Mouse (Mus musculus) gastrocnemius, postnatal 4 days (tissue): ENCODE measurements around the gene Dlg5. TPM values are rescaled to one million over a fixed set of nuclear protein-coding genes. Genes with fewer than 3 reads are reported as not detected.

Experiments
- DNase-seq, 2 experiments: peaks; one replicate each; pipeline ENCODE4 v3.0.0; 2021 to 2022; ENCODE audit warnings: low spot score in 2 of 2, mixed read lengths in 2 of 2
- long read RNA-seq, 2 experiments: library from polyadenylated mRNA; stranded (forward); transcript quantifications; one replicate each; pipeline ENCODE4 v2.0.0; 2021
- total RNA-seq, 2 experiments: library from RNA; stranded (reverse); gene quantifications; 2 replicates each; pipeline ENCODE4 v1.2.3; 2021

Dlg5 gene
- total RNA-seq: 10 to 100 TPM; 27.4 to 28.8 TPM
- long read RNA-seq, experiment 1, full-length matches to known transcripts: 1 of 17 reads
- long read RNA-seq, experiment 1, partial matches to known transcripts: 11 of 17 reads
- long read RNA-seq, experiment 1, other reads (novel, unspliced or antisense): 5 of 17 reads
- long read RNA-seq, experiment 2, full-length matches to known transcripts: 2 of 17 reads
- long read RNA-seq, experiment 2, partial matches to known transcripts: 7 of 17 reads
- long read RNA-seq, experiment 2, other reads (novel, unspliced or antisense): 8 of 17 reads

DNA sequence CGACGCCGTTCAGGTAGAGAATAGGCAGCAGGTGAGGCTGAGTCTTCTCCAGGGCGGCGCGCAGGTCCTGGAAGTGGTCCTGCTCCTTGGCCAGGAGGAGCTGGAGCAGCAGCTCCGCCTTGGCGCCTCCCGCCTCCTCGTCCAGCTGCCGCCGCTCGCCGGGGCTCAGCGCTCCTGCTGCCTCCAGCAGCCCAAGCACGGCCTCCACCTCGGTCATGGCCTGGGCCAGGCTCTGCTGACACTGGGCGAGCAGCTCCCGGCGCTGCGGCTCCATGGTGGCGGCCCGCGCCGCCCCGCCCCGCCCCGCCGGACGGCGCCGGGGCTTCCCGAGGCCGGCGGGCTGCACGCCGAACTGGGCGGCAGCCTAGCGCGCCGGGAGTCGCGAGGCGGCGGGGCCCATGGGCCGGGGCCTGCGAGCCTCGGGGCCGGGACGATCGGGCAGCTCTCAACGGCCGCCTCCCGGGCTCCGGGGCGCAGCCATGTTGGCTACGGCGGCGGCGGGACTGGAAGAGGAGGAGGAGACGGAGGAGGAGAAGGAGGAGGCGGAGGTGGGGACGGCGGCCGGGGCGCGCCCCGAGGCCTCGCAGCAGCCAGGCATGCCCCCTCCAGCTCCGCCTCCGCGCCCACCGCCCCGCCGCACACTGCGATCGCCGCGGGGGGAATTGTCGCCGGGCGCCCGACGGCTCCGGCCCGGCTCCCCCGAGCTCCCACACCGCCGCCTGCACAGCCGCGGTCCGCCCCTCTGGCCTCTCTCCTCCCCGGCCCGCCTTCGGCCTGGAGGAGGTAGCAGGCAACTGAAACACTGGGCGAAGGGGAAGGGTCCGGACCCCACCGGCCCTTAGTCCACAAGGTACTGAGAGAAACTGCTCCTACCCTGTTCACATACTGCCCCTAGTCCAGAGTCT, at the start of gene Dlg5:
Dlg5 (minus strand) TSS at position 744 of the 905 bp plus-strand sequence.
- peak; percentile 58 to 69 for DNase-seq

DNA sequence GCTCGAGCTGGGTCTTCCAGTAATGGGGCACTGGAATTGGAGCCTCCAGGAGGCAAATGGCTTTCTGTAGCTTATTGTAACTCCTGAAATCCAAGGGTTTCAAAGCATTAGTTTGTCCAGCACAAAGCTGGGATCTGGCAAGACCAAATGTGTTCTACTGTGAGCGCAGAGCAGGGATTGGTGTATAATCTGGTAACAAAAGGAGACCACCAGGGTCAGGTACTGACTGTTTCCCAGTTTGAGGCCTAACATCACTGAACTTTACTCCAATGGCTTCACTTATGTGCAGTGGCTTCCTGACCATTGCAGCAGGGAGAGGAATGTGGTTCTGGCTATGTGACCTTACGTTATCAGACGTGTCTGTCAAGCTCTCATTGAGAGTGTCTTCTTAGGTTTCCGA, 47.9 kb upstream of the Dlg5 start:
- no peak for DNase-seq

DNA sequence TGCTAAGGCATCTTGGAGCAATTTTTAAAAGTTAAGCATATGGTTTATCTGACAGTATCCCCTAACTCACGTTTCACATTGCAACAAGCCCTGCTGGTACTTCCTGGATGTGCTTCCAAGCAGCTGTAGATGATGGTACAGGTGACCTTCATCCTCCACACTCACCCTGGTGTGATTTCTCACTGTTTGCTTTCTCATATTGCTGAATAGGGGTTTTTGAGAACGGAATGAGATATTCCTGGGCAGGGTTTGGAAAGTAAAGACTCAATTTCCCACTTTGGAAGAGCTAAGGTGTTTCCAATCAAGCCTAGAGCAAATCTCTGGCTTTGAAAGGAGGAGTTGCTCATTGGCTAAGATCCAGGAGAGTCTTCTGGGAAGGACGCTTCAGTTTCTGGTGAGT, 47.2 kb upstream of the Dlg5 start, which contains the start of gene E330034G19Rik:
E330034G19Rik (plus strand) TSS at position 301 of the 400 bp plus-strand sequence.
- peak in 1 of 2 experiments; percentile 3 for DNase-seq

DNA sequence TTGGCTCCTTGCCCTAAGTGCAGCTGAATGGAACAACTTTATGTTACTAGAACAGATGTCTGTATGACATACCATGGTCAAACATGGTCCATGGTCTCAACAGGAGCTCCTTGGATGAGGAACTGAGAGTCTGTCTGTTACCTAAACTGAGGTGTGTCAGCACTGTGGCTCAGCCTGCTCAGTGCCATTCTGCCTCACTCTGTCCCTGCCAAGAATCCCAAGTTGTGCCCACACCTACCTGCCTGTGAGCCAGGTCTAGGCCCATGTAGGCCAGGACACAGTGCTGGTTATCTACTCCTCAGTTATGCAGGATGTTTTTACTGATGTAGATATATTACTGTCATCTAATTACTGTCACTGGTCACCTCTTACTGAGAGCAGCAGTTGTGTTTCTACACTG, 45.0 kb upstream of the Dlg5 start:
- peak in 1 of 2 experiments; percentile 3 for DNase-seq

DNA sequence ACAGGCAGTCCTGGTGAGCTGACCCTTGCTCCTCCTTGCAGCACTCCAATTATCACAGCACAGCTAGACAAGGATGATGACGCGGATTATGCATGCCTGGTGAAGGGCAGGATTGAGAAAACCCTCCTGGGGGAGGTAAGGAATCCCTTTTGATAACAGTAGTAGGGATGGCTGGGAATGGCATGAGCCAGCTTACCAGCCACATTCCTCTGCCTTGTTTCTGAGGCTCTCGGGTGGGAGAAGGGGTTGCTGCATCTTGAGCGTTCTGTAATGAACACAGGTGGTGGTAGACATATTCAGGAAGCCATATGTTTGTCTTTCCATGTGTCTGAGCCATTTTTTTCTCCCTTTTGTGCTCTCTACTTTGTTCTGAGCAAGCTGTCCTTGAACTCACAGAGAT, 40.4 kb upstream of the Dlg5 start:
- DNase-seq: no peak

DNA sequence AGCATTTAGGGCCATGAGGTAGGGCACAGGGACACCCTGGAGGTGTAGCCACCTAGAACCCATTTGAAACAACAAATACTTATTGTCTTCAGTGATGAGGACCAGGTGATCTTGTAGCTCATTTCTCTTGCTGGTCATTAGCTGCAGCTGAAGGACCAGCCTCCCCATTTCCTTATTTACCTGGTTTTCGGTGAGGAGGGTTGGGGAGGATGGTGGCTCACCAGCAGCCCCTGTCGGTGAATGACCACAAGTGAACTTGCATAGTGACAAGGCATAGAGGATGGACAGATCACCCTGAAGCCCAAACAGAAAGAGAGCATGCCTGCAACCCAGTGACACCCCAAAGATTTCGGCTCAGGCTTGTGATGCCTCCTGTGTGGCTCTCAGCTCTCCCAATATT, 36.6 kb upstream of the Dlg5 start:
- DNase-seq: no peak

DNA sequence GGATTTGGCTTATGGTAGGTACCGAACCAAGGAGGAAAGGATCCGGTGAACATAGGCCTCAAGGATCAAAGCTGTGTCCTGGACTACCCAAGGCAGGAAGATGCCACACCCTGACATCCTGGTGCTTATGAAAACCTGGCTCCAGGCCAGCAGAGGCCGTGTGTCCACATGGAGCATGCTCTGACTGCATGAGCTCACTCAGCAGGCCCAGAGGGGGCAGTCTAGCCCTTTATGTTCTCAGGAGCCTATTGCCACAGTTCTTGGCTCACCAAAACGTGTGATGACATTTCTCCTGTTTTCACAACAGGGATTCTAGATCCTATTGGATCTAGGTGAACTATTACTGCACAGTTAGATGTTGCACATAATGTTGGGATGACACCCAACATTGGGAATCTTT, 35.6 kb upstream of the Dlg5 start:
- DNase-seq: no peak

DNA sequence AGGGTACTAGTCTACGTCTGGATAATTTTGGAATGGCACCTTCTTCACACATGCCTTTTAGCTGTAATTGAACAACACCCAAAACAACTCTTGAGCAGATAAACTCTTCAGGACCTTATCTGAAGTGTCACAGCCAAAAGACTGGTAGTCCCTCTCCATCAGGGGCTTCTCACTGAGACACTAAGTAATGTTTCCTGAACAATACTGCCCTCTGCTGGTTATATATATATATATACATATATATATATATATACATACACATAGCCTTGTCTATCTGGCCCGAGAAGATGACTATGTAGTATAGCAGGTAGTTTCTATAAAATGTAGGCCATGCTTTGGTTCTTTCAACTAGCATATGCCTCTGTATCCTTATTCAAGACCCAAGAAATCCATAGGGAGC, 29.8 kb upstream of the Dlg5 start:
- no peak for DNase-seq

DNA sequence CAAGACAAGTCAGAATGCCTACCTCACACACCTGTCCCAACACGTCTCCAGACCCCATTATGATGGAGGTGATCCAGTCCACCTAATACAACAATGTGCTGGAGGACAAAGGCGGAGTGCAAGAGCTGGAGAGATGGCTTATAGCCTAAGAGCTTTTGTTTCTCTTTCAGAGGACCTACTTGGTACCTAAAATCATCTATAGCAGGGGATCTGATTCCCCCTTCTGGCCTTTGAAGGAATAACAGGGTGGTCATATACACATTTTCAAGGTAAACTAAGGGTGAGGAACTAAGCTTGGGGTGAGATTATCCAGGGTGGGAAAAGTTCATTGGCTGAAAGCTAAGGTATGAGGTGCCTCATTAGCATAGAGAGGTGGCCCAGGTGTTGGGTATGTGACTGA, 27.9 kb upstream of the Dlg5 start:
- DNase-seq: no peak

DNA sequence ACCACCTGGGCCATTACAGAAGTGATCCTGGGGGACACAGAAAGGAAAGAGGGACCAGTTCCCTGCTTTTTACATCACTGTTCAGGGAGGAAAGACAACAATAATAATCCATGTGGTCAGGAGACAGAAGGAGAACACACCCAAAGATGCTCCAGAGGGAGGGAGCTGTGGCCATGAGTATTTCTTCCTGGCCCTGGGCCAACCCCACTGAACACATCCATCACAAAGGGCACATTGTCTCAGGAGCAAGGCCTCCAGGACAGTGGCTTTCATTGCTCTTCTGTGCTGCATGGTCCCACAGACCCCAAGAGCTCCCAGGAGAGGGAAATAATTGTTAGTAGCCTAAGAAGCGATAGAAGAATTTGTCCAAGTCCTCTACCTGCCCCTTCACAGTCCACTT, 23.9 kb upstream of the Dlg5 start:
- DNase-seq: no peak

DNA sequence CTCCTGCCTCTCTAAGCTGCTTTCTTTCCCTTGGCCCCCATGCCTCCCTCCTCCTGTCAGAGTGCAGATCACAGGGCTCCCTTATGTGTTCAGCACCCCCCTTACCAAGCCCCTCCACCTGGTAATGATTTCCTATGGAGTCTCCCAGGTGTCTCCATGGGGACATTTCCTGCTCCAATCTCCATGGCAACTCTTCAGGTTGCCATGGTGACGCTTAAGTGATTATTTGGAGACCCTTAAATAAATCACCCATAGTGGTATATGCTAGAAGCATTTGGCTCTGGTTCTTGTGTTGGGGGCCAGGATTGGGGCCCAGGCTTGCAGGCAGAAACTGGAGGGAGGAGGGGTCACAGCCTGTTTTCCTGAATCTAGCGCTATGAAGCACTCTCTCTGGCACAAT, 17.2 kb upstream of the Dlg5 start:
- no peak for DNase-seq

DNA sequence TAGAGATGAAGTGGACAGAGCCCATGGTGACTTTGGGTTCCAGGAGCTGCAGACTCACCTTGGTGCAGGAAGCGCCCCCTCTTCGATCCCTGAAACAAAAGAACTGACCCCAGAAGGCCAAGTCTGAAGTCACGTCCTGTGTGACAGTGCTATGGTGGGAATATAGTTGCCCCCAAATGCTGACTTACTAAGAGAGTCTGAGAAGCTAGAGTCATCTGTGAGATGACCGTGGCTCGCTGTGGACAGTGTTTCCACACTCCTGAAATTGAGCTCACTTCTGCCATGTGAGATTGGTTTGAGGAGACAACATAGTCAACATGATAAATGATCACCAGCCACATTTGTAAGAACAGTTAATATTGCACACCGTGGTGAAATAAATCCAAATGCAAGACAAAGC, 16.7 kb upstream of the Dlg5 start:
- DNase-seq: no peak

DNA sequence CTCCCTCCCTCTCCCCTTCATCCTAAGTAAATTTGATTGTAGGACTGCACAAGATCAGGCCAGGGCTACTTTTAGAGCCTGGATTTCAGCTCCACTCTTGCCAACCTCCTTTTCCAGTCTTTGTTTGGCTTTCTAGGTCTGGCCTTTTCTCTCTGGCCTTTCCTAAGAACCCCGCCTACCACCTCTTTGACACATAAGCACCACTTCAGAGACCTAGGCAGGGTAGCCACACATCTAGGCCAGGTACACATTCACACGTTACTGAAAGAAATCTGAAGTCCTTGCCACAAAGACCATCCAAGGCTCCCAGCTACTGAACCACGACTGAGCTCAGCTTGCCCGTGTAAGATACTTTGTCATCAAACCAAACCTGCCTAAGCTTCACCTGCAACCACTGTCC, 14.7 kb upstream of the Dlg5 start:
- no peak for DNase-seq

DNA sequence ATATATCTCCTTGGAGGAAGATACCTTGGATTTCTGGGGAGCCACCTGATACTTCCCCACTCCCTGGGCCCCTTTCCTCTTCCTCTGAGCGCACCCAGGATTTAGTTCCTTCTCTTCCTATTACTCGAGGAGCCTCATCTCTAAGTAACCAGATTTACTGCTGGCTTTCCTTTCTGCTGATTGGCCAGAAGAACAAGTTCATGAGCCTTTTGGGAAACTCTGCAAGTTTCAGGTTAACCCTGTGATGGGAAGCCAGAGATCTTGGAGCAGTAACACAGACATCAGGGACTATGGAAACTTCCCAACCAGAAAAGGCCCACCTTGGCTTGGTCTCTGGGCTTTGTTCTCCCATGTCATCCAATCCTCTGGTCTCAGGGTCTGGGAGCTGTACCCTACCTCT, 10.2 kb upstream of the Dlg5 start:
- no peak for DNase-seq

DNA sequence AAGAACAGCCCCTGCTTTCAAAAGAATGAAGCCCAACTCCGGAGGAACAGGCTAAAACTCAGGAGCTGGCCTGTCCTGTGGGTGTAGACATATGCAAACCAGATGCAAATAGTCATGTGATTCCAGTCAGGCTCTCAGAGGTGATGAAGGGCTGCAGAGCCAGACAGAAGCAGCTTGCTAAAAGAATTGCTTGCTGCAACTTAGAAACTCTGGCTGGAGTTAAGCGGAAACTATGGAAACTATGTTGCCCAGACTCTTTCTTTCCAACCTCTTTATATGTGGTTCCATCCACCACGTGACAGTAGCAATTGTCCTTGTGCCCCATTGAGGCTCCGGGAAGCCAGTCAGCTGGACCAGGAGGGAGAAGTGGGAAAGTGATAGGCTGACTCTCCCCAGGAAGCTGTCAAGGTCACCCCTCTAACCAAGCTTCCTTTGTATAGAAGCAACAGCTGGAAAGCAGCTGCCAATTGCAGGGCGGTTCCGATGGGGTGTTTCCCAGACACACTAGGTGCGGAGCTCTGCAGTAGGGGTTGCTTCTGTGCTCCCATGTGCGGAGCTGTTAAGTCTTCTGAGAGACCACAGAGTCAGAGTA, 8.0 kb upstream of the Dlg5 start:
- no peak for DNase-seq

DNA sequence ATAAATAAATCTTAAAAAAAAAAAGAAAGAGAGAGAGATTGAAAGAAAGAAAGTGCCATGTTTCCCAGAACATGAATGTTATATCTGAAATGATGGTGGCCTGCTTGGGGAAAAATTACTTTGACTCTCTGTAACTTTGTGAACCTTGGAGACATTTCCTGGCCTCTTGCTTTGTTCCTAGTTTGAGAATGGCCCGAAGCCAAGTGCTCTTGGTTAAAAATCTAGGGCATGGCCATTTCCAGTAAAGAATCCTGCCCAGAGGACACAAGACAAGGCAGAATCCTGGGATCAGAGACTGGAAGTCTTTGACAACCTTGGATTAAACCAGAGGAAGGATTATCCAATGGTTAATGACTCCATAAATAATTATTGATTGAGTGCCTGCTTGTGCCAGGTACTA, 5.6 kb upstream of the Dlg5 start:
- DNase-seq: no peak

DNA sequence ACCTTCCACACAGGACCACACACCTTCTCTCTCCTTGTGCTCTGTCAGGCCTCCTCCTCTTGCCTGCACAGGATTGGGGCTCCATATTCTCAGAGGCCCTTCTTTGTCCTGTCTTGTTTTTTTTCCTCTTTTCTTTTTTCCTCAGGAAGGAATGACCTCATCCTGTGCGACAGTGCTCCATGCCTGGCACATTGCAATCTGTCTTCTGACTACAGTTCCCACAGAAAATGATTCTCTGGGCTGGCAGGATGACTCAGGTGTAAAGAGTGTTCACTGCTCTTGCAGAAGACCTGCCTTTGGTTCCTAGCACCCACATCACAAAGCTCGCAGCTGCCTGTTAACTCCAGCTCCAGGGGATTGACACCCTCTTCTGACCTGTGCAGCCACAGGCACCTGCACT, 4.2 kb upstream of the Dlg5 start:
- DNase-seq: no peak

DNA sequence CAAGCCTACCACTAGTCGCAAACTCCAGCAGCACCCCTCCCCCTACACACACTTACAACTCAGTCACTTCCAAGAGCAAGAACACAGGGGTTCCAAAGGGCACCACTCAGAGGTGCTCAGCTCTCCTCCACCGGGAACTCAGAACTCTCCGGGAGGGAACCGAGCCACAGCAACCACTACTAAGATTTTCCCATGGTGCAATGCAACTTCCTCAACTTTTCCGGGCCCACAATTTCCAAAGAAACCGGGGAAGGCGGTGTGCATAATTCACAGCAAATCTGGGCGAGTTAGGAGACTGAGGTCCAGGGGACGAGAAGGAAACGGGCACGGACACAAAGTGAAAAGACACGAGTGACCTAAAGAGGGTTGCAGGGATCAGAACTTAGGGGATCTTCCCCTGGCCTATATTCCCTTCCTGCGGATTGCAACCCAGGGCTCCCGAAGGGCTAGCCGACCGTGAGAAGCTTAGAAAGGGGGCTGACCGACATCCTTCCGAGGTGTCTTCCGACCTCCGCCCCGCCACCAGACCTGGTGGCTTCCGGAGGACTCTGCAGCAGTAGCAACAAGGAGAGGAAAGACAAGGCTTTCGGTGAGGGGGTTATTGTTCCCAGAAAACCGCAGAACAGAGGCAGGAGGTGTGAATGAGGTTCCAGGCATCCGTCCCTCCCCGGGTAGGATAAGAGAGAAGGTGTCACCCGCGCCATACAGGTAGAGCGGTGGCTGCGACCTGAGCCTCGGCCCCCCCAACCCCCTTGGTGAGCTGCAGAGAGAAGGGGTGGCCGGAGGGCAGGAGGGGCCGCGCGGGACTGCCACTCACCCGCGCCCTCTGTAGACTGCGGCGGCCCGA, 1.2 kb downstream of the Dlg5 start:
- no peak for DNase-seq

DNA sequence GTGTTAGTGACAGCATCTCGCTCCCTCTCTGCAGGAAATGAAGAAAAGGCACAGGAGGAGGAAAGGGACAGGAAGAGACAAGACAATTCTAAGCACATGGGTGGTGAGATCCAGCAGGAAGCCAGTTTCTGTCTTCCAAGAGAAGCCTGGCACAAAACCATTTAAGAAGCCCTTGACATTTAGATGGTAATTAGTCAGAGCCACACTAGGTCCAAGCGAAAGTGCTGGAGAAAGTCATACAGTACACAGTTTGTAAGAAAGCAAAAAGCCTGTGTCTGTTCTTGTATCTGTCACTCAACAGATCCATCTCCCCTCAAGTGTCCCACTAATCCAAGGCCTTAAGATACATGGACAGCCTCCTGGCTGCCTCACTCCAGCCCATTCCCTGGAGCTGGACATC, 3.7 kb downstream of the Dlg5 start:
- no peak for DNase-seq

DNA sequence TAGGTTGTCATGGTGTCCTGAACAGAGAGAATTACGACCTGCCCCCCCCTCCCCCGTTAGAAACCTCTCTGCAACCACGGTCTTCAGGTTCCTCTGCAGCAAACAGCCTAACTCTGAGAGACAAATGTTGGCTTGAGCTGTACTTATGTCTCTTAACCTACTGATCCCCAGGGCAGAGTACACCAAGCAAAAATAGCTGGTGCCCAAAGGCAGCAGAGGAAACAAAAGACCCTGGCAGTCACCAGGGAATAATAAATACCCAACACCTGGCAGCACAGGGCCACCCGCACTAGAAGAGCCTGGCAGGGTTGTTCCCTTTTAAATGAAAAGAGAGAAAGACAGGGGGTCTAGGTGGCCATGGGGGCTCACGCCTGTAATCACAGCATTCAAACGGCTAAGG, 4.9 kb downstream of the Dlg5 start:
- no peak for DNase-seq

DNA sequence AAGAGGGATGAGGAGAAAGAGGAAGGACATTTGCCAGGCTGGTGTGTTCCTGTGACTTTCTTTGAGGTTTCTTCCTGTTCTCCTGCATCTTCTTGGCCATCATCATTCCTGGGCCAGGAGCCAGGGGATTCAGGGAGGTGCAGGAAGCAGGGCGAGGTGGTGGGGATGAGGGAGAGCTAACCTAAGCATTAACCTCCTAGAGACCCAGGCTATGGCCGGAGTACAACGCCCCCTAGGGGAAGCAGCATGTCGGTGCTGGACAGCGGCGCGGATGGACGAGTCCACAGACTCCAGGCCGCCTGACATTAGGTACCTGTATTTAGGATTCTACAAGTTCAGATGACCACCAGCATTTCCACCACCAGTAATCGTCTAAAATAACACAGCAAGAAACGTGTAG, 6.1 kb downstream of the Dlg5 start:
- no peak for DNase-seq
